12 mouse cellular contexts compared by ENCODE assay signal in the genomic region with DNA sequence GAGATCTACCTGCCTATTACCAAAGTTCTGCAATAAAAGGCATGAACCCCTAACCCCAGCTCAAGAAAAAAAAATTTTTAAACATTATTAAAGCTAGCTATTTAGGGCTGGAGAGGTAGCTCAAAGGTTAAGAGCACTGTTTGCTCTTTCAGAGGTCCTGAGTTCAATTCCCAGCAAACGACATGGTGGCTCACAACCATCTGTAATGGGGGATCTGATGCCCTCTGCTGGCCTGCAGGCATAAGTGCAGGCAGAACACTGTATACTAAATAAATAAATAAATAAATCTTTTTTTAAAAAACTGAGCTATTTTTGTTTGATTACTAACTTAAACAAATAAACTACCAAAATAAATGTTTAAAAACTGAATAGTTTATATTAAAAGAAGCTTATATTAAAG.
DNase-seq lines count a peak whose midpoint lies in the region; ATAC-seq and TF ChIP-seq lines count a peak whose summit lies in the region.
"Had no signal": no experiment of that assay in that cellular context is flagged by ENCODE, and none has a peak within 500 bp of the region (broad histone marks: within the 10 kb centered on the region; RNA-seq: fewer than 3 reads in every experiment).

No protein-coding gene starts in this region.

- WGBS in neural tube, embryonic 15.5 days, result 80% methylated on average over 1 of the region's 1 CpGs

- no peak overlapping the region for H3K9ac ChIP-seq in neural tube, embryonic 15.5 days (replicated peaks)
- H3K9ac ChIP-seq: liver, embryonic 13.5 days had no signal

- H3K27me3 ChIP-seq in neural tube, embryonic 15.5 days (replicated peaks), result no peaks in the 10 kb centered on the region
- H3K27me3 ChIP-seq: liver, embryonic 13.5 days; Patski had no signal

- H3K4me2 ChIP-seq in neural tube, embryonic 15.5 days, result no peak overlapping the region
- H3K4me2 ChIP-seq: liver, embryonic 13.5 days had no signal

- peak; percentile 72 for TF ChIP-seq CTCF in layer of hippocampus, adult 2 months (conservative IDR thresholded peaks at IDR 0.05)

- ATAC-seq in neural tube, embryonic 15.5 days (ENCODE audit: low FRiP score), result no peak
- ATAC-seq: inflammation-experienced regulatory T-cells, adult 6 months; Patski had no signal

- no peak for DNase-seq in layer of hippocampus, adult 2 months (ENCODE audit: low spot score in 2 of 2)
- DNase-seq in layer of hippocampus, adult 8-10 months (ENCODE audit: low spot score in 2 of 2), result no peak
- DNase-seq in thymus, postnatal 4 days, result peak; percentile 36
- no peak for DNase-seq in thymus, postnatal 10 days (ENCODE audit: low spot score in 2 of 2)
- DNase-seq in R1 (ENCODE audit: low read depth, low spot score), result peak; percentile 42
- DNase-seq in adrenal gland, adult 18-20 months (ENCODE audit: low spot score in 2 of 2), result no peak
- DNase-seq: adrenal gland, adult 8-10 months; cerebellum, adult 11 months; liver, embryonic 13.5 days had no signal

- H3K27ac ChIP-seq in layer of hippocampus, adult 2 months, result no peak overlapping the region
- H3K27ac ChIP-seq in neural tube, embryonic 15.5 days (replicated peaks), result no peak overlapping the region
- H3K27ac ChIP-seq: liver, embryonic 13.5 days had no signal

- no peaks in the 10 kb centered on the region for H3K9me3 ChIP-seq in neural tube, embryonic 15.5 days (replicated peaks)
- H3K9me3 ChIP-seq: liver, embryonic 13.5 days had no signal

- H3K36me3 ChIP-seq in neural tube, embryonic 15.5 days, result no peaks in the 10 kb centered on the region
- H3K36me3 ChIP-seq: liver, embryonic 13.5 days had no signal

- H3K4me3 ChIP-seq in layer of hippocampus, adult 2 months, result no peak overlapping the region
- H3K4me3 ChIP-seq in neural tube, embryonic 15.5 days (replicated peaks), result no peak overlapping the region
- H3K4me3 ChIP-seq: liver, embryonic 13.5 days had no signal

- H3K4me1 ChIP-seq in neural tube, embryonic 15.5 days, result 0 out of 2 replicates have a peak, but pooled peaks cover 3% of the 10 kb centered on the region
- H3K4me1 ChIP-seq: liver, embryonic 13.5 days had no signal

Comparison
In these comparisons a context has a peak if more than half of its experiments do, and no peak if none do; other contexts are left out.
1. DNase-seq: peak in thymus, postnatal 4 days (single experiment) and R1 (single experiment); none in layer of hippocampus, adult 2 months (0 of 2), layer of hippocampus, adult 8-10 months (0 of 2), thymus, postnatal 10 days (0 of 2) and adrenal gland, adult 18-20 months (0 of 2).